Mouse (Mus musculus) right cerebral cortex, postnatal 4 days (tissue): Measurements from ENCODE around the gene Iqcf3.

Experiments used
- DNase-seq: peaks from one replicate; pipeline ENCODE4 v3.0.0-alpha.2; 2022

The Iqcf3 gene

GRCm38 (mm10) chr9:106469776-106470175 is 91.7 kb downstream of the Iqcf3 start:
- DNase-seq, result no peak

GRCm38 (mm10) chr9:106469317-106469716 is 92.1 kb downstream of the Iqcf3 start:
- DNase-seq, result no peak

- DNase-seq, result no peak
Measured at GRCm38 (mm10) chr9:106467746-106468145, 93.7 kb downstream of the Iqcf3 start.

- no peak for DNase-seq
Measured at GRCm38 (mm10) chr9:106466721-106467120, 94.7 kb downstream of the Iqcf3 start.

GRCm38 (mm10) chr9:106465571-106466200 is 95.7 kb downstream of the Iqcf3 start, which contains the start of gene Gpr62:
TSS of gene Gpr62 (minus strand) at chr9:106465938.
- DNase-seq, result no peak

GRCm38 (mm10) chr9:106464751-106465541 is 96.5 kb downstream of the Iqcf3 start:
- DNase-seq, result peak; percentile 79

GRCm38 (mm10) chr9:106463122-106464063 is 98.0 kb downstream of the Iqcf3 start:
- DNase-seq, result no peak

GRCm38 (mm10) chr9:106462430-106462800 is 99.0 kb downstream of the Iqcf3 start:
- no peak for DNase-seq

GRCm38 (mm10) chr9:106461641-106462429 is 99.6 kb downstream of the Iqcf3 start:
- DNase-seq, result no peak

GRCm38 (mm10) chr9:106461026-106461415 is 100.4 kb downstream of the Iqcf3 start:
- no peak for DNase-seq

GRCm38 (mm10) chr9:106460401-106461025 is 100.9 kb downstream of the Iqcf3 start:
- no peak for DNase-seq

- no peak for DNase-seq
Measured at GRCm38 (mm10) chr9:106459946-106460345, 101.5 kb downstream of the Iqcf3 start.

GRCm38 (mm10) chr9:106457920-106458319 is 103.5 kb downstream of the Iqcf3 start:
- DNase-seq, result no peak

GRCm38 (mm10) chr9:106457163-106457559 is 104.3 kb downstream of the Iqcf3 start:
- DNase-seq, result no peak

- DNase-seq, result peak; percentile 53
Measured at GRCm38 (mm10) chr9:106456325-106457162, 104.9 kb downstream of the Iqcf3 start.

- DNase-seq, result no peak
Measured at GRCm38 (mm10) chr9:106454888-106455681, 106.3 kb downstream of the Iqcf3 start.

GRCm38 (mm10) chr9:106454071-106454761 is 107.2 kb downstream of the Iqcf3 start:
- no peak for DNase-seq

- peak; percentile 68 for DNase-seq
Measured at GRCm38 (mm10) chr9:106453271-106454070, 108.0 kb downstream of the Iqcf3 start, which contains the start of gene Pcbp4. TSS of gene Pcbp4 (plus strand) at chr9:106453291.
